Mouse (Mus musculus) kidney, postnatal 0 days (tissue): ENCODE results near the gene Fam20a. TPM values are rescaled to one million over a fixed set of nuclear protein-coding genes. Genes with fewer than 3 reads are reported as not detected.
A peak's percentile ranks its signal among the peaks of the same experiment; 100 is the strongest.

Source experiments
- ATAC-seq: fragments of 200-750 bp; cut with Nextera tagmentation; replicated peaks from 2 replicates; pipeline ENCODE4 v1.8.0; 2017; ENCODE audit warnings: low read depth, moderate number of reproducible peaks, moderate TSS enrichment, moderate library complexity; ENCODE audit not compliant: low FRiP score
- DNase-seq: peaks from one replicate; pipeline ENCODE4 v3.0.0-alpha.2; 2016; ENCODE audit warnings: low spot score
- H3K27ac ChIP-seq: fragments of 300-500 bp; sonication (generic); 2 replicates; pipeline ENCODE4 v1.5.1; 2014; ENCODE audit warnings: mild to moderate bottlenecking
- H3K27me3 ChIP-seq: fragments of 300-500 bp; sonication (generic); 2 replicates; pipeline ENCODE4 v1.6.1; 2014; ENCODE audit warnings: low read length, mixed read lengths; ENCODE audit not compliant: insufficient read depth
- H3K36me3 ChIP-seq: fragments of 300-500 bp; sonication (generic); 2 replicates; pipeline ENCODE4 v1.6.1; 2014; ENCODE audit warnings: low read length, mixed read lengths; ENCODE audit not compliant: insufficient read depth
- H3K4me1 ChIP-seq: fragments of 300-500 bp; sonication (generic); replicated peaks from 2 replicates; pipeline ENCODE4 v1.6.1; 2014; ENCODE audit warnings: antibody characterized with exemption, low read length, mixed read lengths; ENCODE audit not compliant: insufficient read depth
- H3K4me2 ChIP-seq: fragments of 300-500 bp; sonication (generic); 2 replicates; pipeline ENCODE4 v1.6.1; 2014; ENCODE audit warnings: mild to moderate bottlenecking, low read length, moderate library complexity, mixed read lengths
- H3K4me3 ChIP-seq: fragments of 300-500 bp; sonication (generic); replicated peaks from 2 replicates; pipeline ENCODE4 v1.5.1; 2014; ENCODE audit warnings: low read depth, low read length
- H3K9ac ChIP-seq: fragments of 300-500 bp; sonication (generic); 2 replicates; pipeline ENCODE4 v1.6.1; 2014; ENCODE audit warnings: low read depth, low read length
- H3K9me3 ChIP-seq: fragments of 300-500 bp; sonication (generic); replicated peaks from 2 replicates; pipeline ENCODE4 v1.6.1; 2016; ENCODE audit warnings: low read length, inconsistent platforms, mixed read lengths
- CTCF ChIP-seq: IDR thresholded peaks from 2 replicates; pipeline ENCODE4 v1.5.1; 2016; ENCODE audit warnings: antibody characterized with exemption, low read depth, mild to moderate bottlenecking, moderate library complexity
- WGBS: fragments of 180-500 bp; shearing (Covaris S2); extraction: QIAGEN DNeasy Blood & Tissue Kit; methylation state at CpG from one replicate; pipeline ENCODE4 v1.1.7; 2014; 5-methylcytosine and 5-hydroxymethylcytosine counted together
- polyA plus RNA-seq: library from polyadenylated mRNA; unstranded; fragments of >200 nt; fragmentation: Nextera tagmentation; extraction: Ambion mirVana; gene quantifications from 2 replicates; pipeline ENCODE4 v1.2.1, GENCODE M21; 2015

Fam20a gene
- polyA plus RNA-seq, 1 experiment from 2014 or later, result 5.8 TPM

DNA sequence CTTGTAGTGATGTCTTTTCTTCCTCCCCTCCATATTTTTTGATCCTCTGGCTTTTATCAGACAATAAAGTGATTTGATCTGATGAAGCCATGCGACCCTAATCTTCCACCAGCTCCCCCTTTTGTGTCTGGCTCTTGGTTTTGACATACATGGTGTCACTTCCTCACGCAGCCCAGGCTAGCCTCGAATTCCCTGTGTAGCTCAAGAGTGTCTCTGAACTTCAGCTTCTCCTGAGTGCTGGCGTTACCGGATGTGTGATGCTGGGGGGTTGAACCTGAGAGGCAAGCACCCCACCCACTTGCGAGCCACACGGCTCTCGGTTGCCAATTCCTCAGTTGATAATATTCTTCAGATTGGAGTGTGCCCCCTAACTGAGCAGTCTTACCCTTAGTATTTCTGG, 49.7 kb downstream of the Fam20a start:
- Histone ChIP-seq H3K36me3 (peaks cover 11% of the 10 kb centered on the region), H3K4me3 (no peak overlapping the region), H3K4me1 (no peaks in the 10 kb centered on the region), H3K9me3 (no peaks in the 10 kb centered on the region), H3K9ac (no peak overlapping the region), H3K27ac (no peak overlapping the region), H3K27me3 (no peaks in the 10 kb centered on the region), H3K4me2 (no peak overlapping the region)
- ATAC-seq (no peak), DNase-seq (no peak)
- 86% methylated on average over 8 of the region's 8 CpGs for WGBS
- no peak for TF ChIP-seq CTCF

- no peak for DNase-seq
- Histone ChIP-seq H3K9ac (no peak overlapping the region), H3K4me3 (no peak overlapping the region), H3K27me3 (no peaks in the 10 kb centered on the region), H3K36me3 (peaks cover 15% of the 10 kb centered on the region), H3K27ac (peak overlapping the region; percentile 75; the same call in 1 of the 2 replicates), H3K9me3 (no peaks in the 10 kb centered on the region), H3K4me1 (no peaks in the 10 kb centered on the region), H3K4me2 (no peak overlapping the region)
- ATAC-seq, result no peak
- TF ChIP-seq CTCF, result no peak
- 92% methylated on average over 5 of the region's 5 CpGs for WGBS
Measured at GRCm38 (mm10) chr11:109672021-109672324, 50.1 kb downstream of the Fam20a start.

DNA sequence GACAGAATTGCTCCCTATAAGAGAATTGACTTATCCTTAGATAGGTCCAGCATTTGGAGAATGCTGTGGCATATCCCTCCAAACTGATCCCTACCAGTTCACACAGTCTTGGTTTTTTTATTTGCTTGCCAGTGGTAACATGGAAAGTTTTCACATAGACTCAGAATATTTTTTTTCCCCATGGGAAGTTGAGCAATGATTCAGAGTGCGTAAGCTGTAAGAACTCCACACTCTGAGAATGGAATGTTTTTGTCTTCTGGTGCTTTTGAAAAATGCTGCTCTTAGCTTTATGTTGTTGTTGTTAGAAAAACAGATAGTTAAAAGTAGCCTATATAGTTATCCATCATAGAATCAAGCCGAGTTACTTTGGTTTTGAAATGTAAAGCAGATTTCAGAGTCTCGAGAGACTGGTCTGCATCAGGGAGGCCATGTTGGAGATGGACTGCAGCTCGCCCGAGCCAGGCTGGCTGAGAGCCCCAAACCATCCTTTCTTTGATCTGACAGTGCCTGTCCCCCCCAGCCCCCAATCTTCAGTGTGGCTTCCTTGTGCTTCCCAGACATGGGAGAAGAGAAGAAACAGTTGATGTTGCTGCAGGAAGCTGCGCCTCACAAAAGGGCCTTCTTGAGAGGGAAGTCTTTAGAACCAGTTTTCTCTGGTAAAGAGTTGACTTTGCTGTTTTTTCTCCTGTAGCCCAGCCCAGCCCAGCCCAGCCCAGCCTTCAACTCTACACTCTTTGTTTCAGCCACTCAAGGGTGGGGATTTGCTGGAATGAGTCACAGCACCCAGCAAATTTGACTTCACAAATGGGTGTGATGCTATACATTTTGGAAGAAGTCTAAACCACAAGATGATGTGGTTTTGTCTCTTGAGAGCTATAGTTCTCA, 50.7 kb downstream of the Fam20a start:
- ATAC-seq (no peak), DNase-seq (peak; percentile 67)
- Histone ChIP-seq H3K27ac (peak overlapping the region; percentile 75), H3K9ac (no peak overlapping the region), H3K9me3 (no peaks in the 10 kb centered on the region), H3K36me3 (peaks cover 21% of the 10 kb centered on the region), H3K4me2 (no peak overlapping the region), H3K4me3 (no peak overlapping the region), H3K4me1 (no peaks in the 10 kb centered on the region), H3K27me3 (no peaks in the 10 kb centered on the region)
- 69% methylated on average over 6 of the region's 6 CpGs for WGBS
- TF ChIP-seq CTCF, result no peak

DNA sequence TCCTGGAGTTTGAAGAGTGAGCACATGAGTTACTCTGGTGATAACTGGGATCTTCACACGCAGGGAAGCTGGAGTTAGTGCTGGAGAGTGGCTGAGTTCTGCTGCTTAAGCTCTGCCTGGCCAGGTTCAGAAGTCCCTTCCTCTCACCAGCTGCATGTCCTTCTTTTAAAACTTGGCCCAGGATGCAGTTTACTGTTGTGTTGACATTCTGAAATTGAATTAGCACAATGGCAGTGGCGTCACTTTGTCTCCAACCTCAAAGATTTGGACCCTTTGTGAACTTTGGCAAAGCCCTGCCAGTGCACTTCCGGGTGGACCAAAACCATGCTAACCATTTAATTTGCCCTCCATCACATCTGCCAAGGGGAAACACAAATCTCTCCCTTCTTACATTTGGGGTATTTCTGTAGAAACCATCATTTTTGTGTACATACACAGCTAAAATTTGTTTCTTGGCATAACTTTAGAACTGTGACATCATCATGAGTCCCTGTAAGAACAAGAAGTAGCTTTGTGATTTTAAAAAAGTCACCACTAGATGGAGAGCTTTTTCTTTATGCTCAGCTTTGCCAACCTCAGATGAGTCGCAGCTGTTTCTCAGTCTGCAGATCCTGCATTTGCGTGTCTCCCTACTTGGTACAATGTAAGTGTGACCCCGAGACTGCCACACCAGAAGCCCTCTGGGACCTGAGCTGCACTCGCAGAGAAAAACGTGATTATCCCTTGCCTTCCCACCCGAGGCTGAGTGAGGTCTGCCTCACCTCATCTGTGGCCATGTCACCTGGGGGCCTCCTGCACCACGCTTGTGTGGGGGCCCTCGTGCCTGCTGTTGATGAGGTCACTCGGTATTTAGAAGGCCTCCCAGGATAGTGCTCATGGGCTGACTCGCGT, 51.8 kb downstream of the Fam20a start:
- Histone ChIP-seq H3K4me1 (no peaks in the 10 kb centered on the region), H3K4me2 (no peak overlapping the region), H3K27ac (peak overlapping the region; percentile 75), H3K27me3 (no peaks in the 10 kb centered on the region), H3K9ac (no peak overlapping the region), H3K36me3 (peaks cover 32% of the 10 kb centered on the region), H3K9me3 (no peaks in the 10 kb centered on the region), H3K4me3 (no peak overlapping the region)
- peak; percentile 76 for TF ChIP-seq CTCF
- 49% methylated on average over 14 of the region's 14 CpGs for WGBS
- DNase-seq (peak; percentile 93), ATAC-seq (0 out of 2 replicates have a peak, but pooled peaks have one; percentile 33)

DNA sequence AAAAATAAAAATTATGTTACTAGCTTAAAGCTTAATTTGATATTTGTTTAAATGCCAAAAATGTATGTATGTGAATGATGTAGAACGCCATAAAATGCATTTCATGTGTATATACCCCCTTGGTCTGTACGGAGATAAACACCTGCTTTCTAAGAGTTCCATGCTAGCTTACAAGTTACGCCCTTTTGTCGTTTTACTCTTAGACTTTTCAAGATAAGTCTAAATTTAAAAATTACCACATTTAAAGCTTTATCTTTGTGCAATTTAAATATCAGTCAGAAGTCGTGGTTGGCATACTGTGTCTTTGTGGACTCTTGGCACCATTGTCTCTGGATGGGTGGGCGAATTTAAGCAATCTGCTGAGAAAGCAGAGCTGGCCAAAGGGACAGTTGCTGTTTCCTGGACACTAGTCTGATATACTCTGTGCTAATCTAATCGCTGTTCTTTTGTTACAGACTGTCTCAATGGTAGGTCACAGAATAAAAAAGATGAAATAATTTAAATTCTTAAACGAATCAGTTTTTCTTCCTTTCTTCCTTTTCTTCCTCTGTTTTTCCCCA, 52.9 kb downstream of the Fam20a start:
- Histone ChIP-seq H3K4me2 (no peak overlapping the region), H3K4me3 (no peak overlapping the region), H3K9me3 (no peaks in the 10 kb centered on the region), H3K27me3 (no peaks in the 10 kb centered on the region), H3K4me1 (no peaks in the 10 kb centered on the region), H3K36me3 (peaks cover 40% of the 10 kb centered on the region), H3K27ac (no peak overlapping the region), H3K9ac (no peak overlapping the region)
- ATAC-seq (no peak), DNase-seq (no peak)
- WGBS, result 89% methylated on average over 8 of the region's 8 CpGs
- TF ChIP-seq CTCF, result no peak

DNA sequence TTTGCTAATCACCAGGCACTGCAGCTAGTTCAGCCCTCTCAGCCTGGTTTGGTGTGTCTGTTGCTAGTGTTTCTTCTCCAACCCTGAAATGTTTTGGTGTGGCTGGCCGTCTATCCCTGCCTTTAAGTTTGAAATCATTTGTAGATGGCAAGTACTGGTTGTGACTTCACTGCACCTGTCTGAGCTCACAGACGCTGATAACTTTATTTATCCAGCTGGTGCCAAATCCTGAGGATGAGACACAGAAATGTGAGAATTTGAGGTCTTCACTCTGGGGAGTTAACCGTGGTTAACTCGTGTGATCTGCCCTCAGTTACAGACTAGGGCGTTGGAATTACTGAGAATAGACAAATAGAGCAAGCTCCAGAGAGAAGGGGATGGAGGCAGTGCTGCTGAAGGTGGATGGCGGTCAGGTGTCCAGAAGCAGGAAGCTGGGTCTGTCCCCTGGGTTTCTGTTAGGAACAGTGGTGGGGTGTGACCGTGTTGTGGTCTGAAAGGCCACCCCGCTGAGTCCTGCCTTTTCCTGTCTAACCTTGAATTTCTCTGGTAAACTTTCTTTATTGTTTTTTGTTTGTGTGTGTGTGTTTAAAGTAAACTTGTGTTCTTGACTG, 53.9 kb downstream of the Fam20a start:
- Histone ChIP-seq H3K4me2 (no peak overlapping the region), H3K9ac (no peak overlapping the region), H3K9me3 (no peaks in the 10 kb centered on the region), H3K27ac (no peak overlapping the region), H3K4me1 (no peaks in the 10 kb centered on the region), H3K36me3 (peaks cover 50% of the 10 kb centered on the region), H3K27me3 (no peaks in the 10 kb centered on the region), H3K4me3 (no peak overlapping the region)
- TF ChIP-seq CTCF, result no peak
- ATAC-seq, result no peak
- no peak for DNase-seq
- 70% methylated on average over 8 of the region's 8 CpGs for whole genome bisulfite sequencing
